Mouse (Mus musculus): Measurements from ENCODE around the gene Sgk1. TPM values are rescaled to one million over a fixed set of nuclear protein-coding genes. Genes with fewer than 3 reads are reported as not detected.

Sgk1 gene
- total RNA-seq, 2 experiments from 2014 or later: 70.2 to 73.8 TPM

DNA sequence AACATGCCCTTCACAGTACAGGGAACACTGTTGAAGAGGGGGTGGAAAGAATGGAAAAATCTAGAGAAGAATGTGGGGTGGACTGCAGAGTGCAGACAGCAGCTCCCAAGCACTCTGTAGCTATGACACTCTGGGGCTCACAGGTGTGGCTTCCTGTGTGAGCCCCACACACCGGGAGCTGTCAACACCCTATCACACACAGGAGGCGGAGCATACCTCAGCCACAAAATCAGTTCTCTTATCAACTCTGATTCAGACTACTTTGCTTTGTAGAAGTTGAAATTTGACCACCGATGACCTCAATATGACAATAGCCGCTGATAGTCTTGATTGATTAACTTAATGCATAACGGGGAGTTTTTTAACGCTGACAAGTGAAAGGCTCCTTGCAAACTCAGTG lies 93.4 kb downstream of the Sgk1 start:
- DNase-seq: no peak

DNA sequence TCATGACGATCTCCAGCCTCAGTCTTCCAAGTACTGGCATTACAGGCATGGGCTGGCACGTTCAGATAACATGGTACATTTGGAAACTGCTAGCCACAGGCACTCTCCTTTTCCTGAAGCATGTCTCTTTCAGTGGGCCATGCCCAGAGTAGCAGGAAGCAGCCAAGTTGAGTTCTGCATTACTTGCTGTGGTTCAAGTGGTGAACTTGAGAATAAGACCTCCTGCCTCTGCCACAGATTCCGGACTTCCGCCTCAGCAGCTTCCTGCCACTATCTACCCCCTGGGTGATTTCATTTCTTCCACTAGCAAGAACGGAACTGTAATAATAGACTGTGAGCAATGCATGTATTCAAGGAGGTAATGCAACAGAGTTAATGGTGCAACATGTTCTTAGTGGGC lies 94.3 kb downstream of the Sgk1 start:
- DNase-seq: no peak

DNA sequence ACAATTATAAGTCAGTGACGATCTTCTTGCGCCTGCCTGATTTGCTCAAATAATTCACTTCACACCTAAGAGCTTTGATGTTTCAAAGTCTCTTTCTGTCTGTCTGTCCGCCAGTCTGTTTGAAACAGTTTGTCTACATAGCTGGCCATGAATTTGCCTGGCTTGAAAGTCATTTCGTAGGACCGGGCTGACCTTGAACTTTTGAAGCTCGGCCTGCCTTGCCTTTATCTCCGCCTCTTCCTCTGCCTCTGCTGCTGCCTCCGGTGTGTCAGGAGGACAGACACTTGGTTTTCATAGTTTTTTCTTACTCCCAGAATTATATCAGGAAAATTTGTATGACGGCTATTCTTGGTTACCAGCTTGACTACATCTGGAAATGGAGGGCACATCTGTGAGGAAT lies 96.4 kb downstream of the Sgk1 start:
- DNase-seq: no peak

DNA sequence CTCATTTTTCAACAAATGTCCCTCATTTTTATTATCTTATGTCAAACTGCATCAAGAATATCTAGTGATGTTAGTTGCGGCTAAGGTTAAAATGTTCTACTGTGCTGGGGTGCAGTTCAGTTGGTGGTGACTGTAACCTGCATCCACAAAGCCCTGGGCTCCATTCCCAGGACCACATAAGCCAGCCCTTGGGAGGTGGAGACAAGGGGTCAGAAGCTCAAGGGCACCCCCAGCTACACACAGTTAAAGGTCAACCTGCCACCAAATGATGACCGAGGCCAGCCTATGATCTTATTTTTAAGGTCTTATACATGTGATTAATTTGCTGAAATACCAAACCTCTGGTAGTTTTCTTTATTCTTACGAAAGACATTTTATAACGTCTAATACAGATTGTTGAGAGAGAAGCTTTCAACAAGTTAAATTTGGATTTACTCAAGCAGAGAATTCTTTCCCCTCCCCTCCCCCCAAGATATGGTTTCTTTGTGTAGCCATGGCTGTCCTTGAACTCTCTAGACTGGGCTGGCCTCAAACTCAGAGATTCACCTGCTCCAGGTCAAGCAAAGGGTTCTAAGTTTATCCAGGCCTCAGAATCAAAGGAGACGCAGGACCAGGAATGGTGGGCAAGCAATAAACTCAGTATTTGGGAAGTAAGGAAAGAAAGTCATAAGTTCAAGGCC lies 97.4 kb downstream of the Sgk1 start:
- no peak for DNase-seq

DNA sequence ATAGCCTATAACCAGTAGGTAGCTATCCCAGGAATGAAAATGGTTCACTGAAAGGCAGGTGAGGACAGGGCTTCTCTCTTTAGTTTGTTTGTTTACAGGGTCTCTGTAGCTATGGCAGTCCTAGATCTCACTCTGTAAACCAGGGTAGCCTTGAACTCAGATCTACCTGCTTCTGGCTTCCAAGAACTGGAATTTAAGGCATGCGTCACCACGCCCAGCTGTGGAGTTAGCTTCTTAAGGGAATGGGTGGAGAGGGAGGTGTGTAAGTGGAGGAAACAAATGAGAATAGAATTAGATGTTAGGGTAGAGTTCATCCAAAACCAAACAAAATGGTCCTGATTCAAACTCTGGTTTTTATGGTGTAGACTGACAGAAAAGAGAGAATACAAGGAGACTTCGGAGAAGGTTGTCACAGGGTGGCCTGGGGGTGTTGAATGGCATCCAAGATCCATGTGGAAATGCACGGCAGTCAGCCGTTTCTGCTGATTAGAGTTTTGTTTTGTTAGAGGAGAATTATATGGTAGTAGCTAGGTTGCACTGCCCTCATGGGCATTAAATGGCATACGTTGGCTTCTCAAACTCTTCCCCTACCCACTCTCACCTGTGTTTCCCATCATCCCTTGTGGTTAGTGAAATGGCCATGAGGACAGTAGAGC lies 98.9 kb downstream of the Sgk1 start:
- DNase-seq: no peak

DNA sequence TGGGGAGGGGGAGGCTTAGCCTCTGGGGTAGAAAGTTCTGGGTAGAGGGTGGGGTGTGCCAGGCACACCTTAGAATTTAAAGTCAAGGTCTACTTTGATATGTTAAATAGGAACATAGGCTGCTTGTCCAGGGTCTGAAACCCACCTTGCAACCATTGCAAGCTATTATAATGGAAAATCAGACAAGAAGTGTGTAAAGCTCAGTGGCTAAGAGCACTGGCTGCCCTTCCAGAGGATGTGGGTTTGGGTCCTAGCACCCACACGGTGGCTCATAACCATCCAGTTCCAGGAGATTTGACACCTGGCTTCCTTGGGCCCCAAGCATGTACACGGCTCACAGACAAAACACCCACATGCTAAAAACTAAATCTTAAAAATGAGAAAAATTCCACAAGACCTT lies 100.3 kb downstream of the Sgk1 start:
- DNase-seq: no peak

DNA sequence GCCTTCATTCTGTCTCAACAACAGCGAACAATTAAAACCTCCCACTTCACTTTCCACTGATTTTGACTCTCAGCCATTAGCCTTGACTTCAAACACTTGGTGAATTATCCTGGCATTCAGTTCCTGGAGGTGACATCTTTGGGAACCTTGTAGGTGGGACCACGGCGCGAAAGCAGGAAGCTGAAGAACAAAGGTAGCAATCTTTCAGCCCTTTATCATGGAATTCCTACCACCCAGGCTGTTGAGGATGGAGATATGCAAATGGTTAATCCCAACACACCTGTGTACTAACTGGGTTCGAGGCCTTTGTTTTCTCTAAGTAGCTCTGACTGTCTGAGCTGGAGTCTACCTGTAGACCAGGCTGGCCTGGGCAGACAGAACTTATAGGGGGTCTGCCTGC lies 106.5 kb downstream of the Sgk1 start:
- no peak for DNase-seq

DNA sequence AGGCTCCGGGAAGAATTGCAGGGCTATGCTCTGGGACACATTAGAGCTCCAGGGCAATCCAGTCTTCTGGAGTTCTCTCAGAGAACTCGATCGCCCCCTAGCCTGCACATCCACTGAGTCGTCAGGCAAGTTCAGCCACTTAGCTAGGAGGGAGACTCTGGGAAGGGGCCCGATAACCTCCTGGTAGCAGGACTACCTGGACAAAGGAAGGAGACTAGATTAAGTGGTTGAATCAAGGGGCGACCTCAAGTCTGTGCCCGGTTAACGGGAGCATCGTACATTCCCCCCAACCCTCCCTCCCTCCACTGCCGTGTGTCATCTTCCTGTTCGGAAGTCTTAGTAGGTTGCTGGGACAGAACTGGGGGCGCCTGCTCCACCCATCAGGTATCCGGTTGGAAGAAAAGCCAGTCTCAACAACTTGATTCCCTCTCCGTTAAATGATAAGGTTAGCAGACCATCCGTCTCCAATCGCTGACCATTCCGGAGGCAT lies 109.4 kb downstream of the Sgk1 start:
- peak; percentile 91 for DNase-seq

DNA sequence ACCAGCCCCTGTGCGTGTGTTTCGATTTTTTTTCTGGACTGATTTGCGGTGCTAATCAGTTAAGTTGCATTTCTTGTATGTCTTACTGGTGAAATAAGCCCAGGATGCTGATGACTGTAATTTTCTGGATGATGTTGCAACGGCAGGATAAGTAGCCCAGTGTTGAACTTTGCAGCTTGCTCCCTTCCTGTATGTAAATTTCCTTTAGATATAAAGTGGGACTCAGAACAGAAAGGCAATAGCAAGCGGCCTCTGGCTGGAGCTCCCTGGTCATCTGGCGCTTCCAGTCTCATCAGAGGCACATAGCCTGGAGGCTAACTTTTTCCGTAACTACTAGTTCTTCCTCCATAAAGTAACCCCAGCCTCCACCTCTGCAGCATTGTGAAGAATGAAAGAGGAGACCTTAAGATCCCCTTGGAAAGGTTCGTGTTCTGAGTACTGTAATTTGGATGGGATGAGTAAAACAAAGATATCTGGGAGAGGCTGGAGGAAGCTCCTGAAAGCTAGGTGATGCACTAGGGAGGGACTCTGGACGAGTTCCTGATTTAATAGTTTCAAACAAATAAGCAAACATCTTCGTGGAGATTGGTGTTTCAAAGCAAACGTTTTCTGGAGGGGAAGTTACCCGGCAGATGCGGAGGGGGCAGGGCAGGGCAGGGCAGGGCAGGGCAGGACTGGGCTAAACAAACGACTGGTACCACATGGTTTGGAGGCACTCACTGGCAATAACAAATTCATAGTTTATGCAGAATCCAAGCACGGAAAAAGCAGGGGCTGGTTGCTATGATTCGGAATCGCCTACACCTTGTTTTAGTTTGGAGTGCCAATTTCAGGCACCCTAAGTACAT lies 110.2 kb downstream of the Sgk1 start:
- peak; percentile 45 for DNase-seq

DNA sequence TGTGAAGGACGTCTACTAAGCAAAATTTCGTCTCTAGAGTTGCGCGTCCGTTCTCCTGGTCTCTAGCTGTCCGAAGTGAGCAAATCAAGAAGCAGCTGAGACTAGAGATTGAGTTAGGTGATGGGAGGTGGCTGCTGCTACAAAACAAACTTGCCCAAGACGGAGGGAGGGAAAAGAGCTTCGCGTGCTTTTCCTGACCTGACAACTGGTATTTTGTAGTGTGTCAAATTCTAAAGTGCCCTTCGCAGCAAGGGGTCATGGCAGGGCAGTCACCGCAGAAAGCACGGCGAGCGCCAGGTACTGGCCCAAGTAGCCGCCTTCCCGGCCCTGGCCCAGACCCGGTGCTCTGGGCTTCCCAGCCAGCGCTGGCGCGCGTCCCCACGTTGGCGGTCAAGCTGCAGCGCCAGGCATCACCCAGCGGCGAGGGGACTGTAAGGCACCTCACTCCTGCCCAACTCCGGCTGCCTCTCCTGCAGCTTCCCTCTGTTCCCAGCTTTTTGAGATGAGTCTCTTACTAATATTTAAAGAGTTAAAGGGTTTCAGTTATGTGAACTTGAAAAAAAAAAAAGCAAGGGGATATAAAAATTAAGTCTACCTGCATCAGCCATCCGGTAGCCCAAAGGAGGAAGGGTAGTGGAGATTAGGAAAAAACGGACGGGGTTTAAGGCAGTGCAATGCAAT lies 111.0 kb downstream of the Sgk1 start:
- peak; percentile 89 for DNase-seq

DNA sequence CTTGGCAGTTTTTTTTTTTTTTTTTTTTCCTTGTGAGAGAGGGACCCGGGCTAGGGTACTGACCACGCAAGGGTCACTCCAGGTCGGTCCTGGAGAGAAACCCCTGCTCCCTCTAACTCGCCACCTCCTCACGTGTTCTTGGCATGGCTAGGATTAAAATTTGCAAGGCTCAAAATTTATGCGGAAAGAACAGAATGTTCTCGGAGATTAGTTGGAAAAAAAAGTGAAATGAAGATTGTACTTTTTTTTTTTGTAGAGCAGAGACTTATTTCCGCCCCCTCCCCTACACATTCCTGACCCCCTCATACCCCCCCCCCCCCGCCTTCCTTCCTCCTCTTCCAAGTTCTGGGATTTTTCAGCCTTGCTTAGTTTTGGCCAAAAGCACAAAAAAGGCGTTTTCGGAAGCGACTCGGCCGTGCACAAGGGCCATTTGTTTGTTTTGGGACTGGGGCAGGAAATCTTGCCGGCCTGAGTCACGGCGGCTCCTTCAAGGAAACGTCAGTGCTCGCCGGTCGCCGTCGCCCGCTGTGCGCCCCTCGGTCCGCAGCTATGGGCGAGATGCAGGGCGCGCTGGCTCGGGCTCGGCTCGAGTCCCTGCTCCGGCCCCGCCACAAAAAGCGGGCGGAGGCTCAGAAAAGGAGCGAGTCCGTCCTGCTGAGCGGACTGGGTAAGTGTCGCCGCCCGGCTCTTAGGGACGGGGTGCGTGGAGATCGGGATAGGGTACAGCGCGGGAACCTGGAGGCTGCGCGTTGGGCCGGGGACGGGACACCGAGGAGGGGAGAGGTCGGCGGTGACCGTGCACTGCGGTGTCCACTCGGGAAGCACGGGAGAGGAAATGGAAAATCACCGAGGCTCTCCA lies 111.8 kb downstream of the Sgk1 start:
- DNase-seq: peak; percentile 77

DNA sequence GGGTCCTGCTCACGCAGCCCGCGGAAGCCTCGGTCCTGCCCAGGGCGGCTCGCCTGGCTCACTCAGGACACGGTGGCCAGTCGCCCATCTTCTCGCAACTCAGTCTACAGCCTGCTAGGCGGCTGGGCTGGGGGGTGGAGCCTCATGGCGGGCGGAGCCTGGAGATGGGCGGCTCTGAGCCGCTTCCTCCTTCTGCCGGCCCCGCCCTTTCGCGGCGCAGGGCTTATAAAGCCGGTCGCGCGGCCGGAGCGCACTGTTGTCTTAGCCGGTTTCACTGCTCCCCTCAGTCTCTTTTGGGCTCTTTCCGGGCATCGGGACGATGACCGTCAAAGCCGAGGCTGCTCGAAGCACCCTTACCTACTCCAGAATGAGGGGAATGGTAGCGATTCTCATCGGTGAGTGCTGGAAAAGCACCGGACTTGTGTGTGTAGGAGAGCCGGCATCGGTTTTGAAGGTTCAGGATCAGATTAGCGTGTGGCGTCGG lies 112.5 kb downstream of the Sgk1 start:
- DNase-seq: peak; percentile 98

DNA sequence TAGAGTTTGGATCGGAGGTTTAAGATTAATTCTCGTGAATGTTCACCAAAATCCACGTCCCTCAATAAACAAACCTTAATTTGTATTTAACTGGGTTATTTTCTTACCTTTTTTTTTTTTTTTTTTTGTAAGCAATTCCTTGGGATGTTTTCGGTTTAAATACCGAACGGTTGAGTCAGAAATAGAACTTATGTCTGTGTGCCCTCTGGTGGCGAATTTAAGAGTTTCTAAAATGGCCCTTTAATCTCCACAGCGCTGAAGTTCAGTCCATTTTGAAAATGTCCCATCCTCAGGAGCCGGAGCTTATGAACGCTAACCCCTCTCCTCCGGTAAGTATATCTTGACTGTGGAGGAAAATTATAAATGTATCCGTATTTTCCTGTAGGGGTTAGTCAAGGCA lies 113.2 kb downstream of the Sgk1 start:
- DNase-seq: peak; percentile 71

DNA sequence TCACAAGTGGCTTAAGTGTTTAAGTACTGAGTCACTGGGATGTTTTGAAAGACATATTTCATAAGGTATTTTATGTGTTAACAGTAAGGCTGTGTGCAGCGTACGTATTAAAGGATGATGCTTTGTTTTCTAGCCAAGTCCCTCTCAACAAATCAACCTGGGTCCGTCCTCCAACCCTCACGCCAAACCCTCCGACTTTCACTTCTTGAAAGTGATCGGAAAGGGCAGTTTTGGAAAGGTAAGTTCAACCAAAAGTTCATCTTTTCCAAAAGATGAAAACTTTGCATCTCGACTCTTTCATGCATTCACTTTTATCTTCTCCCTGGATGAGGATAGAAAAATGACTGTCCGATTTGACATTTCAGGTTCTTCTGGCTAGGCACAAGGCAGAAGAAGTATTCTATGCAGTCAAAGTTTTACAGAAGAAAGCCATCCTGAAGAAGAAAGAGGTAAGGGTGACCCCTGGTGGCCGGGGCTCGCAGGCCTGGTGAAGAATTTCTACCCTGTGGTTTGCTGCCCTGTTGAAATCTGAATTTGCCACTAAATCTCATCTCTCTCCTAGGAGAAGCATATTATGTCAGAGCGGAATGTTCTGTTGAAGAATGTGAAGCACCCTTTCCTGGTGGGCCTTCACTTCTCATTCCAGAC lies 113.8 kb downstream of the Sgk1 start:
- peak; percentile 89 for DNase-seq

DNA sequence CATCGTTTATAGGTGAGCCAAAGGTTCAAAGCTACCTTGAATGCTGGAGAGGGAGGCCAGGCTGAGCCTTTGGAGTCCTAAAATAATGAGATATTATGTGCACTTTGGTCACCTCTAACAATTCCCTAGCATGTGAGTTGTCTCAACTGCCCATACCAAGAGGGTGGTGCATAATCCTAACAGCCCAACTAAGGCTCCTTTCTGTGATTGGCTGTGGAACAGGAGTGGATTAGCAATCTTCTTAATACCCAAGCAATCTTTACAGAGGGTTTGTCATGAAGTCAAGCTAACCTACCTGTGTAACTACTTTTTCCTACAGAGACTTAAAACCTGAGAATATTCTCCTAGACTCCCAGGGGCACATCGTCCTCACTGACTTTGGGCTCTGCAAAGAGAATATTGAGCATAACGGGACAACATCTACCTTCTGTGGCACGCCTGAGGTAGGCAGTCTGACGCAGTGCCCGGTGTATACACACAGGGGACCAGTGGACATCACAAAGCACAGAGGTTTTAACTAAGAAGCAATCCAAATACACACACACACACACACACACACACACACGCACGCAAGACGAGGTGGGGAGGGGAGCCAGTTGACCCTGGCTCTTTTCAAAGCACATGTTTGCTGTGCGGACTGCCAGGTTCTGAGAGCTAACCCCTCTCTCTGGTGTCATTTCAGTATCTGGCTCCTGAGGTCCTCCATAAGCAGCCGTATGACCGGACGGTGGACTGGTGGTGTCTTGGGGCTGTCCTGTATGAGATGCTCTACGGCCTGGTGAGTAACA lies 114.9 kb downstream of the Sgk1 start:
- DNase-seq: no peak

DNA sequence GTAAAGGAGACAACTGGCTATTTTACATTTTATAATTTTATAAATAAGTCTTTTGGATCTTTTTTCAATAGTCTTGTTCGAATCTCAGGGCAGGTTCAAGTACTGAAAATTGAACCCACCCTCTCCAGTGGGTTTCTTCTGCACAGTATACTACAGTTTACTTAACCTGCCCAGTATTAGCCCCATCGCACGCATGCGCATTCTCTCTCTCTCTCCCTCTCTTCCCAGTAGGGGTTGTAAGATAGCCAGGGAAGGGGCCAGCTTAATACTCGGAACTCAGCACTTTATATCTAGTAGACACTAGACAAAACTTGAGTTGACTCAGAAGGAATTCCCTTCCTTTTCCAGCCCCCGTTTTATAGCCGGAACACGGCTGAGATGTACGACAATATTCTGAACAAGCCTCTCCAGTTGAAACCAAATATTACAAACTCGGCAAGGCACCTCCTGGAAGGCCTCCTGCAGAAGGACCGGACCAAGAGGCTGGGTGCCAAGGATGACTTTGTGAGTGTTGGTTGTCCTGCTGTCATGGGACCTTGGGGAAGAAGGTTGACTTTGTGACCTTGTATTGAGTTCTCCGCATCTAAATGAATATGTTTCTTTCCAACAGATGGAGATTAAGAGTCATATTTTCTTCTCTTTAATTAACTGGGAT lies 115.7 kb downstream of the Sgk1 start:
- DNase-seq: peak; percentile 13

DNA sequence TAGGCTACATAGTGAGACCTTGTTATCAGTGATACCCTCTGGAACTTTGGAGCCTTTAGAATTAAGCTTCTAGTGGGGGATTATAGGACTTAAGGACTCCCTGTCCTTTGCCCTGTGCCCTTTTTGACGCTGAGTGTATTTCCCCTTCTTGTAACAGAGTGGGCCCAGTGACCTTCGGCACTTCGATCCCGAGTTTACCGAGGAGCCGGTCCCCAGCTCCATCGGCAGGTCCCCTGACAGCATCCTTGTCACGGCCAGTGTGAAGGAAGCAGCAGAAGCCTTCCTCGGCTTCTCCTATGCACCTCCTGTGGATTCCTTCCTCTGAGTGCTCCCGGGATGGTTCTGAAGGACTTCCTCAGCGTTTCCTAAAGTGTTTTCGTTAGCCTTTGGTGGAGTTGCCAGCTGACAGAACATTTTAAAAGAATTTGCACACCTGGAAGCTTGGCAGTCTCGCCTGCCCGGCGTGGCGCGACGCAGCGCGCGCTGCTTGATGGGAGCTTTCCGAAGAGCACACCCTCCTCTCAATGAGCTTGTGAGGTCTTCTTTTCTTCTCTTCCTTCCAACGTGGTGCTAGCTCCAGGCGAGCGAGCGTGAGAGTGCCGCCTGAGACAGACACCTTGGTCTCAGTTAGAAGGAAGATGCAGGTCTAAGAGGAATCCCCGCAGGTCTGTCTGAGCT lies 116.7 kb downstream of the Sgk1 start:
- DNase-seq: no peak

DNA sequence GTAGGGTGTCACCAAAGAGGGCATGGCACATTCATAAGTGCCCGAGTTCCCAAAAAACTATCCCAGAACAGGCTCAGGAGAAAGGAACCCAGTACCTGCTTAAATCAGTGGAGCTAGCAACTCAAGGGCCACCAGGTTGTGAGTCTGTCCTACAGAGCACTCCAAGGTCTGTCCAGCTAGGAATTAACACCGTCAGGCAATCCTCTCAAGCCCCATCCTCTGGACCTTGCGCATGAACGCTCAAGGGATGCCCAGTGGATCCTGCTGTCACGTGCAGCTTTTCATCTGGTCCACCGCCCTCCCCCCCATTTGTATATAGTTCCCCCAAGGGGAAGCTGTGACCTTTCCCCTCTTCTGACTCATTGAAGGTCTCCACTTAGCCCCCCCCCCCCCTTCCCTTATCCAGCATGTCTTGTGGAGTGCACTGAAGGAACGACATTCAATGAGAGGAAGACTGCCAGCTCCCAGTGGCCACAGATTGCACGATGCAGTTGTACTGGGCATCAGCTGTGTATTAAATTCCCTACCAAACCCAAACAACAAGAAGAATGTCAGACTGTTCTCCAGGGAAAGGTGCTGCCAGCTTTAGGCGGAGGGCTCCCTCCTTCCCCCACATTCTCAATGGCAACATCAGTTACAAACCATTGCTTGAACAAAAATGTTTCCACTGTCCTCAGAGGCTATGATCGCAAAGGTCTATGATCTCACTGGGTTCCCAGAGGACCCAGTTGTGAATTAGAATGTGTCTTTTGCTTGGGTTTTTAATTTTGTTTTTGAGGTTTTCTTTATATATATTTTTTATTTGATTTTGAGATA lies 118.7 kb downstream of the Sgk1 start:
- DNase-seq: peak; percentile 13

Measured in heart, postnatal 4 days (tissue).